23 mouse cellular contexts compared by ENCODE assay signal in the genomic region with DNA sequence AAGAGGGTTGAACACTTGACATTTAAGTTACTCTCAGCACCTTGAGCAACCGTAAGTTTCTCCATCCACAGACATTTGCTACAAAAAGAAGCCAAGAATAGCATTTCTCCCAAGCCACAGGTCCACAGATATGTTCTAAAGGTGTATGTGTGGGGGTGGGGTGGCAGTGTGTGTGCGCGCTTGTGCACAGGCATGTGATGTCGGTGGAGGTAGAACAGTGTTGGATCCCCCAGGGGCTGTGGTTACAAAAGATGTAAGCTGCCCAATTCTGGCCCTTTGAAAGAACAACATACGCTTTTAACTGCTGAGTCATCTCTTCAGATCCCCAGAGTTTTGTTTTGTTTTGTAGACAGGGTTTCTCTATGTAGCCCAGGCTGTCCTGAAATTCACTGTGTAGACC. TPM values are rescaled to one million over a fixed set of nuclear protein-coding genes. Genes with fewer than 3 reads are reported as not detected.
DNase-seq lines count a peak whose midpoint lies in the region; ATAC-seq and TF ChIP-seq lines count a peak whose summit lies in the region.
"Had no signal": no experiment of that assay in that cellular context is flagged by ENCODE, and none has a peak within 500 bp of the region (broad histone marks: within the 10 kb centered on the region; RNA-seq: fewer than 3 reads in every experiment).

No protein-coding gene starts in this region.

- H3K4me2 ChIP-seq in intestine, embryonic 14.5 days (ENCODE audit: low read length): no peak overlapping the region
- H3K4me2 ChIP-seq in intestine, embryonic 16.5 days (ENCODE audit: low read depth, low read length): no peak overlapping the region
- H3K4me2 ChIP-seq: embryonic facial prominence, embryonic 12.5 days; forebrain, embryonic 12.5 days had no signal

- in situ Hi-C loops in ES-E14 (cut with MboI; ENCODE audit: low sequenced_read_pairs in 2 of 2, unreplicated experiment in 2 of 2): no loop called here

- H3K9me3 ChIP-seq in intestine, embryonic 14.5 days (ENCODE audit: control insufficient read depth, low read length): no peaks in the 10 kb centered on the region
- no peaks in the 10 kb centered on the region for H3K9me3 ChIP-seq in intestine, embryonic 16.5 days (ENCODE audit: control insufficient read depth, low read length)
- no peaks in the 10 kb centered on the region for H3K9me3 ChIP-seq in ES-E14 (ENCODE audit: control insufficient read depth, insufficient read depth, low read depth, low read length)
- no peaks in the 10 kb centered on the region for H3K9me3 ChIP-seq in hindbrain, embryonic 10.5 days
- H3K9me3 ChIP-seq: embryonic facial prominence, embryonic 10.5 days; embryonic facial prominence, embryonic 12.5 days; forebrain, embryonic 10.5 days; forebrain, embryonic 12.5 days had no signal

- no peak overlapping the region for H3K9ac ChIP-seq in intestine, embryonic 14.5 days (ENCODE audit: low read length)
- H3K9ac ChIP-seq in intestine, embryonic 16.5 days (ENCODE audit: low read depth, low read length): no peak overlapping the region
- H3K9ac ChIP-seq in ES-E14 (ENCODE audit: insufficient read depth, low read depth, low read length, poor library complexity, severe bottlenecking): no peak overlapping the region
- H3K9ac ChIP-seq: embryonic facial prominence, embryonic 12.5 days; forebrain, embryonic 12.5 days had no signal

- H3K4me3 ChIP-seq in intestine, embryonic 14.5 days (ENCODE audit: low read depth, low read length): no peak overlapping the region
- no peak overlapping the region for H3K4me3 ChIP-seq in intestine, embryonic 16.5 days (ENCODE audit: low read length)
- no peak overlapping the region for H3K4me3 ChIP-seq in ES-E14 (ENCODE audit: insufficient read depth in 1 of 2, low read depth in 1 of 2, low read length in 2 of 2, poor library complexity in 1 of 2, severe bottlenecking in 1 of 2)
- H3K4me3 ChIP-seq in hindbrain, embryonic 10.5 days: no peak overlapping the region
- H3K4me3 ChIP-seq: embryonic facial prominence, embryonic 10.5 days; embryonic facial prominence, embryonic 12.5 days; forebrain, embryonic 10.5 days; forebrain, embryonic 12.5 days had no signal

- peak; percentile 21 for DNase-seq in intestine, embryonic 14.5 days (ENCODE audit: low spot score)
- DNase-seq in ES-E14 (ENCODE audit: low read depth, low spot score): no peak
- peak; percentile 59 for DNase-seq in fat pad, adult 2 months (ENCODE audit: extremely low read depth, low read depth, low spot score)
- DNase-seq in hindbrain, embryonic 10.5 days (ENCODE audit: low spot score): no peak
- no peak for DNase-seq in cerebellum, adult 9-11 months
- no peak for DNase-seq in adrenal gland, adult 8-10 months
- DNase-seq: adrenal gland, adult 2 months; adrenal gland, postnatal 14 days; adrenal gland, postnatal 36 days; cerebellum, adult 11 months; cerebellum, adult 18-20 months; cerebellum, adult 8-10 months; cerebellum, postnatal 10 days; cerebellum, postnatal 25 days had no signal

- no peak overlapping the region for H3K27ac ChIP-seq in intestine, embryonic 14.5 days (ENCODE audit: low read depth)
- no peak overlapping the region for H3K27ac ChIP-seq in intestine, embryonic 16.5 days (ENCODE audit: low read length)
- no peak overlapping the region for H3K27ac ChIP-seq in ES-E14 (ENCODE audit: insufficient read depth, low read depth, low read length, poor library complexity, severe bottlenecking)
- H3K27ac ChIP-seq in hindbrain, embryonic 10.5 days: no peak overlapping the region
- H3K27ac ChIP-seq: embryonic facial prominence, embryonic 10.5 days; embryonic facial prominence, embryonic 12.5 days; forebrain, embryonic 10.5 days; forebrain, embryonic 12.5 days had no signal

- H3K27me3 ChIP-seq in intestine, embryonic 14.5 days (replicated peaks; ENCODE audit: control insufficient read depth, insufficient read depth, low read length): no peaks in the 10 kb centered on the region
- no peaks in the 10 kb centered on the region for H3K27me3 ChIP-seq in intestine, embryonic 16.5 days (replicated peaks; ENCODE audit: control insufficient read depth, insufficient read depth, low read length)
- H3K27me3 ChIP-seq in hindbrain, embryonic 10.5 days (ENCODE audit: insufficient read depth, poor library complexity, severe bottlenecking): no peaks in the 10 kb centered on the region
- H3K27me3 ChIP-seq: embryonic facial prominence, embryonic 12.5 days; forebrain, embryonic 12.5 days had no signal

- 95% methylated on average over 5 of the region's 5 CpGs for WGBS in intestine, embryonic 14.5 days
- WGBS in intestine, embryonic 16.5 days: 94% methylated on average over 5 of the region's 5 CpGs
- 94% methylated on average over 5 of the region's 5 CpGs for WGBS in hindbrain, embryonic 10.5 days

- no peak for ATAC-seq in intestine, embryonic 14.5 days (replicated peaks; ENCODE audit: low FRiP score, low TSS enrichment, low read depth)
- no peak for ATAC-seq in intestine, embryonic 16.5 days
- ATAC-seq: forebrain, embryonic 14.5 days; forebrain, embryonic 16.5 days had no signal

- no peaks in the 10 kb centered on the region for H3K36me3 ChIP-seq in intestine, embryonic 14.5 days (ENCODE audit: control insufficient read depth, insufficient read depth, low read length)
- H3K36me3 ChIP-seq in intestine, embryonic 16.5 days (ENCODE audit: control insufficient read depth, insufficient read depth, low read length): no peaks in the 10 kb centered on the region
- no peaks in the 10 kb centered on the region for H3K36me3 ChIP-seq in ES-E14 (ENCODE audit: control insufficient read depth, insufficient read depth, low read length, poor library complexity, severe bottlenecking)
- no peaks in the 10 kb centered on the region for H3K36me3 ChIP-seq in hindbrain, embryonic 10.5 days
- H3K36me3 ChIP-seq: embryonic facial prominence, embryonic 10.5 days; embryonic facial prominence, embryonic 12.5 days; forebrain, embryonic 10.5 days; forebrain, embryonic 12.5 days had no signal

- H3K4me1 ChIP-seq in intestine, embryonic 14.5 days (replicated peaks; ENCODE audit: control insufficient read depth, insufficient read depth, low read length): no peaks in the 10 kb centered on the region
- no peaks in the 10 kb centered on the region for H3K4me1 ChIP-seq in intestine, embryonic 16.5 days (ENCODE audit: control insufficient read depth, insufficient read depth, low read length)
- H3K4me1 ChIP-seq in ES-E14 (ENCODE audit: control insufficient read depth in 2 of 2, insufficient read depth in 2 of 2, low read length in 2 of 2, poor library complexity in 1 of 2): no peaks in the 10 kb centered on the region
- 0 out of 2 replicates have a peak, but pooled peaks cover 3% of the 10 kb centered on the region for H3K4me1 ChIP-seq in hindbrain, embryonic 10.5 days (replicated peaks)
- H3K4me1 ChIP-seq: embryonic facial prominence, embryonic 10.5 days; embryonic facial prominence, embryonic 12.5 days; forebrain, embryonic 12.5 days had no signal

TF ChIP-seq in ES-E14, 5 proteins besides CTCF, POLR2A, EP300 and RAD21:
- TF ChIP-seq ZNF384 (IDR thresholded peaks at IDR 0.05; ENCODE audit: low read depth, low read length): no peak
- TF ChIP-seq MAFK (IDR thresholded peaks at IDR 0.05; ENCODE audit: insufficient read depth, low read depth, low read length): peak; percentile 49; the same call in 1 of the 2 replicates
- no peak for TF ChIP-seq CHD2 (IDR thresholded peaks at IDR 0.05; ENCODE audit: low read depth, low read length)
- no peak for TF ChIP-seq HCFC1 (IDR thresholded peaks at IDR 0.05; ENCODE audit: borderline replicate concordance, insufficient read depth, low read length)
- TF ChIP-seq ZC3H11A (IDR thresholded peaks at IDR 0.05; ENCODE audit: borderline replicate concordance, low read depth, low read length): no peak
TF ChIP-seq in ES-E14: peak in this region for 1.

RNA-seq across cellular contexts. Expression of a gene that starts 30.0 kb away (rescaled TPM):
- 6.4 and 7.3 TPM in 2 replicates for polyA plus RNA-seq in intestine, embryonic 14.5 days (2014; fragmentation: Nextera tagmentation; extraction: Ambion mirVana)
- 17.3 and 17.7 TPM in 2 replicates for polyA plus RNA-seq in intestine, embryonic 16.5 days (2015; fragmentation: Nextera tagmentation; extraction: Ambion mirVana)
- not detected in 2 replicates for total RNA-seq in ES-E14 (2012; rRNA removed)
- polyA plus RNA-seq in hindbrain, embryonic 10.5 days (2016; fragmentation: Nextera tagmentation; extraction: Ambion mirVana): not detected in 2 replicates
- total RNA-seq in adrenal gland, adult 8-10 months (2022): 10 to 100 TPM; 13.9 to 37.6 (median 25.4) TPM
- total RNA-seq: MEL had no signal
- polyA plus RNA-seq: C2C12; embryonic facial prominence, embryonic 10.5 days; embryonic facial prominence, embryonic 12.5 days; forebrain, embryonic 10.5 days; forebrain, embryonic 12.5 days; forebrain, embryonic 14.5 days; forebrain, embryonic 16.5 days had no signal

RNA-seq across cellular contexts. Expression of a gene that starts 40.5 kb away (rescaled TPM):
- polyA plus RNA-seq in intestine, embryonic 14.5 days (2014; fragmentation: Nextera tagmentation; extraction: Ambion mirVana): 60.9 and 69.7 TPM in 2 replicates
- 80.2 and 93.1 TPM in 2 replicates for polyA plus RNA-seq in intestine, embryonic 16.5 days (2015; fragmentation: Nextera tagmentation; extraction: Ambion mirVana)
- total RNA-seq in ES-E14 (2012; rRNA removed): 0.13 TPM in 1 of 2 replicates, not detected in the other
- 8.7 and 16.7 TPM in 2 replicates for polyA plus RNA-seq in hindbrain, embryonic 10.5 days (2016; fragmentation: Nextera tagmentation; extraction: Ambion mirVana)
- 100 to 1,000 TPM; 174 to 471 (median 338) TPM for total RNA-seq in adrenal gland, adult 8-10 months (2022)
- total RNA-seq: MEL had no signal

RNA-seq across cellular contexts. Expression of a gene that starts 57.2 kb away (rescaled TPM):
- polyA plus RNA-seq in intestine, embryonic 14.5 days (2014; fragmentation: Nextera tagmentation; extraction: Ambion mirVana): 150 and 169 TPM in 2 replicates
- 105 and 110 TPM in 2 replicates for polyA plus RNA-seq in intestine, embryonic 16.5 days (2015; fragmentation: Nextera tagmentation; extraction: Ambion mirVana)
- 116 and 129 TPM in 2 replicates for total RNA-seq in ES-E14 (2012; rRNA removed)
- 188 and 221 TPM in 2 replicates for polyA plus RNA-seq in hindbrain, embryonic 10.5 days (2016; fragmentation: Nextera tagmentation; extraction: Ambion mirVana)
- 10 to 100 TPM; 62.6 to 94.5 (median 80.2) TPM for total RNA-seq in adrenal gland, adult 8-10 months (2022)

Comparison
In these comparisons a context has a peak if more than half of its experiments do, and no peak if none do; other contexts are left out.
1. DNase-seq: peak in intestine, embryonic 14.5 days (single experiment) and fat pad, adult 2 months (single experiment); none in ES-E14 (single experiment), hindbrain, embryonic 10.5 days (single experiment), cerebellum, adult 9-11 months (single experiment) and adrenal gland, adult 8-10 months (single experiment).